Mouse (Mus musculus) Muller cell, postnatal 12 days (primary cell): Measurements from ENCODE around the gene Gprin1.
"Not testable (repeated sequence)": the region's sequence is repeated elsewhere in the genome, so short reads cannot be mapped to it uniquely, and the experiment has no call there.

Experiments used
- DNase-seq: peaks from one replicate; pipeline ENCODE4 v3.0.0-alpha.2; 2015; ENCODE audit errors: inconsistent ontology term

Gprin1 gene

DNA sequence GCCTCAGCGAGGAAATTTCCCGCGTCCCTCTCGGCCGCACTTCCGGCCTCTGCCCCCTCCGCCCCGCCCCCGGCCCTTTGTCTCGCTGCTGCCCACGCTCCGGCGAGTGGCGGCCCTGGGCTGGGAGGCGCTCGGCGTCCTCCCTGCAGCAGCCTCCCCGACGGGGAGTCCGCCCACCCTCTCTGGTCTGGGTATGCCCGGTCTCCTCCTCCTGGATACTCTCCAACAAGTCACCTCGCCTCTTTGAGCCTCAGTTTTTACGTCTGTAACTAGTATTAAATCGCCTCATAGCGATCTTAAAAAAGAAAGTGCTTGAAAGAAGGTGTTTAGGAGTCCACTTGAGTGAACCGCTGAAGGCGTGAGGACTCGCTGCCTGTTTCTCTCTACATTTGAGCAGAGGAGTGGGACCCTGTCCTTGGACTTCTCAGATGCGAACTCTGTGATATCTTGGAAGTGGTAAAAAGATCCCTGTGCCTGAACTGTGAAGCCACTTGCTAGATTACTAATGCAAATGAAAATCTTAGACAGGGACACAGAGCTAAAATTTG lies at the start of gene Gprin1:
Gene Gprin1 (minus strand): TSS at position 11 of the 548 bp plus-strand sequence.
- DNase-seq = peak; percentile 36

DNA sequence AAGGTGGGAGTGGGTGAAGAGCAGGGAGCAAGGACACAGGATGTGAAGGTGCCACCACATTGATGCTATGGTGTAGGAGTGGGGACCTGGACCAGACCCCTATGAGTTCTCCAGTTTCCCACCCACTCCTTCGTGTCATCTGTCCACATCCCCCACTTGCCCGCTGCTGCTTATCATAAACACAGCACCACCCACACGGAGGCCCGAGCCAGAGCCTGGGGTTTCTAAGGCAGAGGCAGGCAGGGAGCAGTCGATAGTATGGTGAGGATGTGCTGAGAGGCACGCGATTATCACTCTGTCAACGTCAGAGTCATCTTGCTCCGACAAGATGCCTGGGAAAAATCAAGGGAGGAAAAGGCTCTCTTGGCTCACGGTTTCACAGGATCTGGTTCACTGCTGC lies 49.1 kb upstream of the Gprin1 start:
- DNase-seq = no peak

DNA sequence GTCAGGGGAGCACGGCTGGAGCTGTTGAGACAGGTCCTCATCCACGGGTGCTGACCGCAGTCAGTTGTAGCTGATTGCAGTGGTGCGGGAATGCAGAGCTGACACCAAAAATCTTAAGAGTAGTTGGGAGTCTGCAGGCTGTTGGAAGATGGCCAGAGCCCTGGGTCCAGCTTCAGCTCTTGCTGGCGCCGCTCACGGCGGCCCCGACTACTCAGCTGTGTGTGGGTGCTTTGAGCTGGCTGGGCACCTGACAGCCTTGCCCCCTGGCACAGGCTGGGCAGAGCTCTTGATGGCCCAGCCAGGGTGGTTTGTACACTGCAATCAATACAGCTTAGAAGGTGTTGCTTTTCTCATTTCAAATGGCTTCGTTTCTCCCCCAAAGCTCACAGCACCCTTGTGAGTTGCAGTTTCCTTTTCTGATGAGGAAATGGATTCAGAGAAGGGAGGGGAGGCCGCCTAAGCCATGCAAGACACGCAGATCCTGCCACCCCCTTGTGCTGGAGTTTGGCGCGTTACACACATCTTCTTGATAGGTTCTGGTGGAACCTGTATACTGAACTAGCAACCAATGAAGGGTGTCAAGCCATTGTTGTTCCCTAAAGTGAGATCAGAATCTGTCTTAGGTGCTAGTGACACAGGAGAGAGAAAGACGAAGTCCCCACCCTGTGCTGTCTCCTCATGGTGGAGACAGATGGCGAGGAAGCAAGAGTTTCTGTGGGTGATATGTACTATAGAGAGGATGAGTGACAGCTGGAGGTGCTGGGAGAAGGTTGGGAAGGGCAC lies 48.4 kb upstream of the Gprin1 start:
- no peak for DNase-seq

DNA sequence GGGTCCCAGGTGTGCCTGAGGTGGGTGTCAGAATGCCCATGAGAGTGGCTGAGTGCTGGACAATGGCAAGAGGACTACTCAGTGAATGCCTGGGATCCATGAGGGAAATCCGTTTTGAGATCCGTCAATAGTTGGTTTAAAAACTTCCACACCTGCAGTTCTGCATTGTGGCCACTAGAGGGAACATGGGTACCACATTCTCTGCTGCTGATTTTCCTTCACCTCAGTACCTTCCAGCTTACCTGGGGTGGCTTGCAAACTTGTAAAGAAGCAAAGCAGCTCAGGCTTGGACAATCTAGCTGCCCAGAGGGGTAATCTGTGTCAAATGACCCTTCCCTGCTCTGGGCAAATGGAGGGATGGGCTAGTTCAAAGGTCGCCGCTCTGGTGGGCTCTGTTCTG lies 47.7 kb upstream of the Gprin1 start:
- no peak for DNase-seq

DNA sequence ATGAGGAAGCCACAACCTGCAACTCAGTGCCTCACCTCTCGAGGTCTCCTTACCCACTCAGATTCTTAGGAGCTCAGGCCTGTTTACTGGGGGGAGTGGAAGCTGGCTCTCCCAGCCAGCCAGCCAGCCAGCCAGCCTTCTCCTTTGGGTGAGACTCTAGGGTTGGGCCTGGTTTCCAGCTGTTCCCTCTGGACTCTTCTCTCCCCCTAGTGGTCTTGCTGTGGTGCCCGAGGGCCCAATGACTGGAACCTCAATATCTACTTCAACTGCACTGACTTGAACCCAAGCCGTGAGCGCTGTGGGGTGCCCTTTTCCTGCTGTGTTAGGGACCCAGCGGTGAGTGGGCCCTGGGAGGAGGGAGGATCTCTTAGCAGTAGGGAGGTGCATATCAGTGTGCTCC lies 45.2 kb upstream of the Gprin1 start:
- DNase-seq = no peak

DNA sequence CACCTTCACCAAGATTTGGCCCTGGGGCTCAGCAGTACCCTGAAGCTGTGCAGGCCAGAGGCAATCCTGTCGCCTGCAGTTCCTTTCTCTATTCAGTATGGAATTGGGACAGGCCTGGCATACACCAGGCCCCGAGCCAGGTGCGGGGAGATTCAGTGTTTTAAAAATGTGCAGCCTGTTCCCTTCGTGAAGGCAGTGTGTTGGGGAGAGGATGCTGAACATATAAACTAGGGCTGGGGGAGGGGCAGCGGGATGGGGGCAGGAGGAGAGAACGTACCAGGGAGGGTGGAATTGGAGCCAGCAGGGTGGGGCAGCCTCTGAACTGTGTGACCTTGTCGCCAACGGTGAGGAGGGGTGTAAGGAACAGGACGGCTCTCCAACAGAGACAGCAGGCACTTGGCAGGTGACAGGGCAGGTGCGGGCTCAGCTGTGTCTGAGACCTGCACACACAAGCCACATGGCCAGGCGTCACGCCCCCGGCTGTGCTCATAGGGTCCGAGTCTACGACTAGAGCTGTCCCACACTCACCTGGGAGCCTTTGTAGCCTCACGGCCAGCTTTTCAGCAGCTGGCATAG lies 44.4 kb upstream of the Gprin1 start:
- DNase-seq = no peak

DNA sequence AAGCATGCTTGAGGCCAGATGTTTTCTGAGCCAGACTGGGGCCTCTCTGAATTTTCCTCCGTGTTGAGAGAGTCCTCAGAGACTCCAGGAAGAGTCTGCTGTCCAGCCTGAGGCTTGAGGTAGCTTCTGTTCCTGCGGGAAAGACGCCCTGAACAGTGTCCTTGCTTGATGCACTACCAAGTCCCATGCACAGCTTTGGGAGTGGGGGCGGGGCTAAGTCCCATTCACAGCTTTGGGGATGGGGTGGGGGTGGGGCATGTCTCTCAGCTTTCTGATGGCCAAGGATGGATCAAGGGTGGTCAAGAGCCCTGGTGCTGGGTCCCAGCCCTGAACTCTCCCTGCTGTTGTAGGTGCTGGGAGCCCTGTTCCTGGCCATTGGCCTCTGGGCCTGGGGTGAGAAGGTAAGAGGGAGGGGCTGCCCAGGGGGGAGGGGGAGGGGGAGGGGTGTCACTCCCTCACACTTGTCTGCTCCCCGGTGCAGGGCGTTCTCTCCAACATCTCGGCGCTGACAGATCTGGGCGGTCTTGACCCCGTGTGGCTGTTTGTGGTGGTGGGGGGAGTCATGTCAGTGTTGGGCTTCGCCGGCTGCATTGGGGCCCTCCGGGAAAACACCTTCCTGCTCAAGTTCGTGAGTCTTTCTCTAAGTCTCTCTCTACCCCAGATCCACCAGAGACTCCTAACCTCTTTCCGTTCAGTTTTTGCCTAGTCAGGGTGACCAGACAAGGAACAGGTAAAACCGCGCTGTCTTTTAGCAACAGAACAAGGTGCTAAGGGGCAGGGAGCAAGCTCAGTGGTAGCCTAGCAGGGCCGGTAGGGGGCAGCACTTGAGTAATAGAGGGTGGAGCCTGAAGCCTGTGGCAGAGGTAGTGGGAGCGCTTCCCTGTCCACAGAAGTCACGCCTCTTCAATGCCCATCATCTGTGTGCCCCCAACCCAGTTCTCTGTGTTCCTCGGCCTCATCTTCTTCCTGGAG lies 42.9 kb upstream of the Gprin1 start:
- no peak for DNase-seq

DNA sequence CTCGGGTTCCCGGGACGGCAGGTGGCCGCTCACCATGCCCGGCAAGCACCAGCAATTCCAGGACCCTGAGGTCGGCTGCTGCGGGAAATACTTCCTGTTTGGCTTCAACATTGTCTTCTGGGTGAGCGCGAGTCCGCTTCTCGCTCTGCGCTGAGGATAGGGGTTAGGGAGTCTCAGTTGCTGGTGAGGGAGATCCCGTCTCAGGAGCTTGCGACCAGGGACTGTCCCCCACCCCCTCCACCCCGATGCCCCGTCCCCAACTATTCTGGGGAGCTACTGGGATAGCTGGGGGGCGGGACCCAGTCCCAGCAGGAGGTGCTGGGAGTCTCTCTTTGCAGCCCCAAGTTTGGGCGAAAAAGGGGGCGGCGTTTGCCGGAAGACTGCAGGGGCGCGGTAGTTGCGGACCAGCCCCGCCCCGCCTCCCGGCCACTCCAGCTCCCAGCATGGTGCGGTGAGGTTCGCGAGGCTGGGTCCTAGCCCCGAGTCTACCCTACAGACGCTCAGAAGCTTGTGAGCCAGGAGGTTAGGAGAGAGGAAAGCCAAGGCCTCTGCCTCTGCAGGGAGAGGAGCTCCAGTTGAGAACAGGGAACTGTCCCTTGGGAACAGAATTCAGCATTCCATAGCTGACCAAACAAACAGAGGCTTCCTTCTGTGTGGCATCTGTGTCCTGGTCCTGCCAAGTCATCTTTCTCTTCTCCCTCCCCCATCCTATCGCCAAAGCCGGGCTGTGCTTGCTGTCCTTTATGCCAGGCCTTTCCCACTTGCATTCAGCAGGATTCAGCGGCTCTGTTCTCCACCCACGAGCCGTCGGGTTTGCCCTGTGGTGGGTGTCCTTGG lies 40.1 kb upstream of the Gprin1 start:
- DNase-seq = peak; percentile 82

DNA sequence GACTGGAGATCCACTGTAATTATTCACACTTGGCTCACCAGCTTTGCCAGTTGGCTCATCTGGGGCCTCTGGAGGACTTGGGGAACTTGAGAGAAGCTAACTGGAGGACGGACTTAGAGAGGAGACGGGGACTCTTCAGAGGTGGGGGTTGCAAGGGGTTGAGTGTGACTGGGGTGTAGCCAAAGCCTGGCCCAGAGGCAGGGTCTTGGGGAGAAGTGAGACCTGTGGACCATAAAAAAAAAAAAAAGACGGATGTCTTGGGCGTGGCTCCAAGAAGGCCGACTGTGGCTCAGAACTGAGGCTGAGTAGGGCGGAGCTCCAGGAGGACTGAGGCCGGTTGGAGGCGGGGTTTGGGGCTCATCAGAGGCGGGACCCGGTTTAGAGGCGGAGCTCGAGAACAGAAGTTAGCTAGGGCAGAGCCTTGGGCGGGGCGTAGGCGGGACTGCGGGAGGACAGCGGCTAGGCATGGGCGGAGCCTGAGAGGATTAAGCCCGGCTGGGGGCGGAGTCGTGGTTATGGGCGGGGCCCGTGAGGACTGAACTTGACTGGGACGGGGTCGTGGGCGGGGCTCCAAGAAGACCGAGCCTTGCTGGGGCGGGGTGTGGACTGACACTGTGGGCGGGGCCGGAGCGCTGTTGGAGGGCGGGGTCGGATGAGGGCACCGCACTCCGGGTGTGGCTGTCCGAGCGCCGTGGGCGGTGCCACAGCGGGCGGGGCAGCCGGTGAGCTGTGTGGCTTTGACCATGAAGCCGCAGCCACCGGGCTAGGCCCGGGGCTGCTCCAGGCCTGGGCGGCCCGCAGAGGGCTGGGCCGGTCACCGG lies 39.3 kb upstream of the Gprin1 start, which contains the start of gene Tspan17:
Gene Tspan17 (plus strand): TSS at position 638 of the 821 bp plus-strand sequence.
- DNase-seq = peak; percentile 100

DNA sequence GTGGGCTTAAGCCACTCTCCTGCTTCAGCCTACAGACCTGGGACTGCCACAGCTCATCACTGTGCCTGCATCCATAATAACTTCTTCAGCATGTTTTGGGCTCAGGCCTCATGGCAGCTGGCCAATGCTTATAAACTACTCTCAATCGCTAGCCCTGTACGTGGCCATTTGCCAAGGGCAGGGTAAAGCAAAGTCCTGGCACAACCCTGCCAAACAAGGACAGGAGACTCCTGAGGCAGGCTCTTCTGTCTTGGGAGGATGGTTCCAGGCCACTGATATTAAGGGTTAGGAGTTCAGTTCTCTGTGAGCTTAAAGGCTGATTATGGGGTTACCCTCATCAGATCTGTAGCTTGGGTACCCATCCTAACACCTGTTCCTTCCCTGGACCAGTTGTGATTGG lies 37.9 kb upstream of the Gprin1 start:
- not testable (repeated sequence) for DNase-seq

DNA sequence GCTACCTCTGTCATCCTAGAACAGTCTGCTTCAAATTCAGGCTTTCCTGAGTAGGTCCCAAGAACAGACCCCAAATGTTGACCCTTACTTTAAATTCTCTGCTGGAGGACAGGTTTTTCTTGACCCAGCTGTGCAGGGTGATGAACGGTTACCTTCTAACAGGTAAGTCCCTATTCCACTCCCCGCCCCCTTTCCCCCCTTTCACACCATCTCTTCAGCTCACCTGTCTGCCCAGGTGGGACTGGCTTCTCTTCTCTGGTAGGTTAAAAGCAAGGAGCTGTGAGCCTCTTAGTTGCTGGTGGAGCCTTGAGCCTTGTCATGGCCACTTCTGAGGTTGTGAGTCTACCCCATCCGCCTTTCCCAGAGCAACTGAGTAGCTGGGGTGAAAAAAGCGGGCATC lies 34.0 kb upstream of the Gprin1 start, which contains the start of gene Eif4e1b:
Gene Eif4e1b (plus strand): TSS at position 301 of the 400 bp plus-strand sequence.
- no peak for DNase-seq

DNA sequence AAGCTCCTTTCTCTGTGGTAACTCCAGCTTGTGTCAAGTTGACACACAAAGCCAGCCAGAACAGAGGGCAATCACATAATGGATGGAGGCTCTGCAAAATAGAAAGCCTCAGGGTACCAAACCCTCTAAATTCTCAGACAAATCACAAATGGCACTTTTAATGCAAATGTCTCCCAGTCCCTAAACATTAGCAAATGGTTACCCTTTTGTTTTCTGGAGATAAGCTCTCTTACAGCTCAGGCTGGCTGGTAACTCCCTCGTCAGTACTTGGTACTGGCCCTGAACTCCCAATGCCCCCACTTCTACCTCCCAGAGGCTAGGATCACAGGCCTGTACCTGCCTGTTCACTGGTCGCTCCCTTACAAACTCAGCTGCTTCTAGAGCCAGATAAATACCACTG lies 33.6 kb upstream of the Gprin1 start:
- DNase-seq = no peak

DNA sequence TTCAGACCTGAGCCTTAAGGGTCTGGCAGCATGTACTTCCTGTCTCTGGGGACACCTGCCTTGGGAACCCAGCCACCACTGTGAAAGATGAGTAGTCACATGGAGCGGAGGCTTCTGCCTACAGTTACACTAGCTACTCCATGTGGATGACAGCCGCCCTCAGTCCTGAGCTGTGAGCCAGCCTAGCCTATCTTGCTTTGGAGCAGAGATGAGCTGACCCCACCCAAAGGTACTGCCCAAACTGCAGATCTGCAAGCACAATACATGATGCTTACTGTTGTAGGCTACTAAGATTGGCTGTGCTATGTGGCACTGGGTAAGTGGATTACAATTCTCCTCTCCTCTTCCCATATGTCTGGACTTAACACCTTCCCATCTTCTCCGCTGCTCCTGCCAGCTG lies 31.4 kb upstream of the Gprin1 start:
- DNase-seq = no peak

DNA sequence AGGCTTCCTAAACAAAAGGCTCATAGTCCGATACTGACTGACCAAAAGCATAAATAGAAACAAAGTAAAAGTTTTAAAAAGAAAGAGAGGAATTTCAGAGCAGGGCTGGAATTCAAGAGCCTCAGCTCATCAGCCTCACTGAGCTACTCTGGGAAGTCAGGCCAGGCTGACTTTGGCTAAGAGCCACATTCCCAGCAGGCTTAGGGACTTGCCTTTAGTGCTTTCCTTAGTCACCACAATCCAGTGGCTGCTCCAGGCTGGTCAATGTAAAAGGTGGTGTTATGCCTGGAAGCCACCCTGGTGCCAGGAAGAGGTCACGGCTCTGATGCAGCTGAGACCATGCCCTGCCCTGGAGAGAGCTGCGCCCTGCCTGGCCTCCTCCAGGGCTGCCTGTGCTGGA lies 30.9 kb upstream of the Gprin1 start:
- peak; percentile 81 for DNase-seq

DNA sequence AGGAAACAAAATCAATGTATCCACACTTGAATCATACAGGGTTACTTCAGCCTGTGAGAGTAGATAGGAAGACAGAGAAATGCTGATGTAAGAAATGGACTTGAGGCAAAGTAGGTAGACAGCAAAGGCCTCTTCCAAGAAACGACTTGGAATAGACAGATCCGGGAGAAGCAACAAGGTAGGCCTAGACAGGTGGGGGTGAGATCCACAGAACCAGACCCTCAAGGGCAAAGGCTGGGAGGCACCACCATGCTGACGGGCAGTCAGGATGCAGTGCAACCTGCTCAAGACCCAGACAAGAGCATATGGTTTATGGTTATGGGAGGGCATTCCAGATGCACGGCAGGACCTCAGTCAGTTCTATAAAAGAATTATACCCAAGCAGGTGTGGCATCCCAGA lies 17.3 kb upstream of the Gprin1 start:
- DNase-seq = no peak

DNA sequence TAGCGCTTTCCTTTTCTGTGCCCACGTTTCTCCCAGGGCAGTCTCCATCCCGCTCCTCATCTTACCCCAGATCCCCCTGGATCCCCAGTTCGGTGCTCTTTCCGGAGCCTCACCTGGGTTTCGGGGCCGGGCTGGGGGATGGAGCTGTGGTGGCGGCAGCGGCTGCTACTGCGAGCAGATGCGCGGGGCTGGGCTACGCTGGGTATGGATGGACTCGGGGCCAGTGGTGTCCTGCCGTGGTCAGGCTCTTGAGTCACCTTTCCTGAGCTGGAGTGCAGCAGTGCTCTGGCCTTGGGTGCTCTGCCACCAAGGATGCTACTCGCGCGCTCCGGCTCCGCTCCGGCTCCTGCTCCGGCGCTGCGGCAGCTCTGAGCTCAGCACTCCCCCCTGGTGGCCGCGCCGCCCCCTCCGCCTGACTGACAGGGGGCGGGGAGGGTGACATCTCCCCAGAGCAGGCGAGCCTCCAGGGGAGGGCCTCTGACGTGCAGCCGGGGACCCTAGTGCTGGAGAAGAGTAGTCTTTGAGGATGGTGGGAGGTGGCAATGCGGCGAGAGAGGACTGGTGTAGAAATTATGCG lies 16.6 kb upstream of the Gprin1 start, which contains the start of gene Sncb:
Gene Sncb (minus strand): TSS at position 404 of the 577 bp plus-strand sequence.
- peak; percentile 80 for DNase-seq

DNA sequence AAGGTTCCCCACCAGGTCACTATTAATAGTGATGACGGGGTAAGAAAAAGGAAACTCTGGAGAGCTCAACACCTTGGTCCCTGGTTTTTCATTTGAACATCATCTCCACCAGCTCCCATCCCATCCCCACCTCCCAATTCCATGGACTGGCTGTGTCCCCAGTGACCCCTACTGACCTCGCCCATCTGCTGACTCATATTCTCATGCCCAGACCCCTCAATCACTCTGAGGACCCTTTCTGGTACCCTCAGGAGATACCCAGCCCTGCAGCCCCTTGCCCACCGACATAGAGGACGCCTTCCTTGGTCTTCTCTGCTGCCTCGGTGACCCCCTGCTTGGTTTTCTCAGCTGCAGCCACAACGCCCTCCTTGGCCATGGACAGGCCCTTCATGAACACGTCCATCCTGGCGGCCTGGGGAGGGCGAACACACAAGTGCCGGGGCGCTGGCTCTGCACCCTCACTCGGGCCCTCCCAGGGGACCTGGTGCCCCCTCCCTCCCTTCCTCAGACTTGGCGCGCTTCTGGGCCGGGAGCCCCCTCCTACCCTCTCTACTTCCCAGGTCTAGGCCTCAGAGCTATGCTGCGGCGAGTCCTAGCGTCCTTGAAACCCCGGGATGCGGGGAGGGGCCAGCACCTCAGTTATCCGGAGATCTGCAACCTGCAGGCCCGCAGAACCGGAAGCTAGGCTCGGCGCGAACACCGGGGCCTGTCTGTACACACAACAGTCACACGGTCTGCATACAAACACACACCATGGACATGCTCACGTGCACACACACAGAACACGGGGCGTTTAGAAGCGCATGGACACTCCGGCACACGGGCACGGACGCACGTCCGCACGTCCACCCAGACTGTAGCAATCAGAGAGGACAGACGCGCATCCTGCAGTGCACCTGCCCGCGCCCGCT lies 15.9 kb upstream of the Gprin1 start:
- DNase-seq = no peak

DNA sequence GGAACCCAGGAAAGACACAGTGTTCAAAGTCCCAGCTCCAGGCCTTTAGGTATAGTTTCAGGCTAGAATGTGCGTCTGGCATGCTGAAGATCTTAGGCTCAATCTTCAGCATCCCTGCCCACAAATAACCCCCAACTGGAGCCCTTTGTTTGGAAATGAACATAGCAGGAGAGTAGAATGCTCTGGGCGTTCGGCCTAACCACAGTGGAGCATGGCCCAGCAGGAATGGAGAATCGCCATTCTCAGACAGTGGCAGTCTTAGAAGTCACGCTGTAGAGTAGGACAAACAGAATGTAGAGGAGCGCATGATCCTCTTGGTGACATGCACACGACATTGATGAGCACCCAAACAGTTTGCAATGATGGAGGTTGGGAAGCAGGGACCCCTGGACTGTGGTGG lies 11.2 kb upstream of the Gprin1 start:
- no peak for DNase-seq
